Mouse (Mus musculus): ENCODE data around the gene Ccdc63. TPM values are rescaled to one million over a fixed set of nuclear protein-coding genes. Genes with fewer than 3 reads are reported as not detected.
A peak's percentile ranks its signal among the peaks of the same experiment; 100 is the strongest.
"Not testable (repeated sequence)": the region's sequence is repeated elsewhere in the genome, so short reads cannot be mapped to it uniquely, and the experiment has no call there.

Gene Ccdc63
- not detected for total RNA-seq (2021)
- long read RNA-seq, experiment 1: 0 reads
- long read RNA-seq, experiment 2: 0 reads

GRCm38 (mm10) chr5:122140723-122141122, at the start of gene Ccdc63:
Ccdc63 (minus strand) TSS chr5:122140823.
- no peak for DNase-seq

GRCm38 (mm10) chr5:122189115-122189514, 48.5 kb upstream of the Ccdc63 start:
- no peak for DNase-seq

GRCm38 (mm10) chr5:122184858-122185257, 44.2 kb upstream of the Ccdc63 start:
- DNase-seq: not testable (repeated sequence)

GRCm38 (mm10) chr5:122184283-122184806, 43.7 kb upstream of the Ccdc63 start:
- DNase-seq: no peak

- no peak for DNase-seq
Measured at GRCm38 (mm10) chr5:122179665-122180064, 39.0 kb upstream of the Ccdc63 start.

- DNase-seq: peak; percentile 59 to 72
Measured at GRCm38 (mm10) chr5:122176398-122176797, 35.8 kb upstream of the Ccdc63 start.

- DNase-seq: no peak
Measured at GRCm38 (mm10) chr5:122175961-122176360, 35.3 kb upstream of the Ccdc63 start.

- no peak for DNase-seq
Measured at GRCm38 (mm10) chr5:122175402-122175801, 34.8 kb upstream of the Ccdc63 start.

GRCm38 (mm10) chr5:122171058-122171457, 30.4 kb upstream of the Ccdc63 start:
- no peak for DNase-seq

- DNase-seq: peak in 1 of 2 experiments; percentile 39
Measured at GRCm38 (mm10) chr5:122168344-122169069, 27.9 kb upstream of the Ccdc63 start.

GRCm38 (mm10) chr5:122166636-122167161, 26.1 kb upstream of the Ccdc63 start:
- no peak for DNase-seq

GRCm38 (mm10) chr5:122165233-122165915, 24.8 kb upstream of the Ccdc63 start:
- DNase-seq: peak; percentile 54 to 66

GRCm38 (mm10) chr5:122164011-122164410, 23.4 kb upstream of the Ccdc63 start:
- DNase-seq: no peak

- peak in 1 of 2 experiments; percentile 29 for DNase-seq
Measured at GRCm38 (mm10) chr5:122163194-122163593, 22.6 kb upstream of the Ccdc63 start.

GRCm38 (mm10) chr5:122158557-122159515, 18.2 kb upstream of the Ccdc63 start:
- peak in 1 of 2 experiments; percentile 58 for DNase-seq

GRCm38 (mm10) chr5:122157827-122158381, 17.3 kb upstream of the Ccdc63 start, which contains the start of gene Ppp1cc:
Ppp1cc (plus strand) TSS chr5:122158278.
- peak; percentile 90 to 94 for DNase-seq

- no peak for DNase-seq
Measured at GRCm38 (mm10) chr5:122156486-122156885, 15.9 kb upstream of the Ccdc63 start.

GRCm38 (mm10) chr5:122155613-122156012, 15.0 kb upstream of the Ccdc63 start:
- DNase-seq: no peak

GRCm38 (mm10) chr5:122154782-122155181, 14.2 kb upstream of the Ccdc63 start:
- no peak for DNase-seq

GRCm38 (mm10) chr5:122154006-122154405, 13.4 kb upstream of the Ccdc63 start:
- DNase-seq: no peak

- DNase-seq: not testable (repeated sequence)
Measured at GRCm38 (mm10) chr5:122152508-122152907, 11.9 kb upstream of the Ccdc63 start.
